In genomic region chr6:146630961-146631360, GRCm38 (mm10) we compare ENCODE assay signal across 9 mouse cellular contexts. TPM values are rescaled to one million over a fixed set of nuclear protein-coding genes. Genes with fewer than 3 reads are reported as not detected.
A peak's percentile ranks its signal among the peaks of the same experiment; 100 is the strongest.
DNase-seq lines count a peak whose midpoint lies in the region; ATAC-seq lines count a peak whose summit lies in the region.
"Had no signal": no experiment of that assay in that cellular context is flagged by ENCODE, and none has a peak within 500 bp of the region (broad histone marks: within the 10 kb centered on the region; RNA-seq: fewer than 3 reads in every experiment).

No protein-coding gene starts in this region.

- peak; percentile 65 to 68 for DNase-seq in kidney, adult 8-10 months
- DNase-seq in kidney, postnatal 10 days = no peak
- DNase-seq in adrenal gland, adult (ENCODE audit: inconsistent age in 2 of 2, low spot score in 1 of 2) = peak; percentile 78 to 89
- peak; percentile 41 to 73 for DNase-seq in kidney, postnatal 25 days
- no peak for DNase-seq in thymus, adult 18-20 months
- DNase-seq in testis, postnatal 10 days (ENCODE audit: low spot score) = no peak
- DNase-seq: midbrain, embryonic 14.5 days; thymus, postnatal 36 days had no signal

- peak; percentile 45 for ATAC-seq in megakaryocyte-erythroid progenitor cell, adult 5-6 weeks (replicated peaks; ENCODE audit: low FRiP score, low TSS enrichment, poor library complexity, severe bottlenecking)

RNA-seq across cellular contexts. Expression of gene Med21, which starts 11.4 kb away (rescaled TPM):
- 70.8 and 85.1 TPM in 2 replicates for total RNA-seq in megakaryocyte-erythroid progenitor cell, adult 5-6 weeks (2014; fragmentation: Nextera tagmentation)
- total RNA-seq in megakaryocyte-erythroid progenitor cell, adult 5-6 weeks (2017) = 83.8 and 89.7 TPM in 2 replicates

RNA-seq across cellular contexts. Expression of gene Tm7sf3, which starts 11.7 kb away (rescaled TPM):
- 47.6 and 57.4 TPM in 2 replicates for total RNA-seq in megakaryocyte-erythroid progenitor cell, adult 5-6 weeks (2014; fragmentation: Nextera tagmentation)
- total RNA-seq in megakaryocyte-erythroid progenitor cell, adult 5-6 weeks (2017) = 60.9 and 68.3 TPM in 2 replicates

RNA-seq across cellular contexts. Expression of gene Ints13, which starts 53.3 kb away (rescaled TPM):
- 119 and 125 TPM in 2 replicates for total RNA-seq in megakaryocyte-erythroid progenitor cell, adult 5-6 weeks (2014; fragmentation: Nextera tagmentation)
- 173 and 221 TPM in 2 replicates for total RNA-seq in megakaryocyte-erythroid progenitor cell, adult 5-6 weeks (2017)

RNA-seq across cellular contexts. Expression of gene Fgfr1op2, which starts 54.0 kb away (rescaled TPM):
- 127 and 129 TPM in 2 replicates for total RNA-seq in megakaryocyte-erythroid progenitor cell, adult 5-6 weeks (2014; fragmentation: Nextera tagmentation)
- 205 and 208 TPM in 2 replicates for total RNA-seq in megakaryocyte-erythroid progenitor cell, adult 5-6 weeks (2017)

Comparison
In these comparisons a context has a peak if more than half of its experiments do, and no peak if none do; other contexts are left out.
1. DNase-seq: peak in kidney, adult 8-10 months (2 of 2), adrenal gland, adult (2 of 2) and kidney, postnatal 25 days (2 of 2); none in kidney, postnatal 10 days (single experiment), thymus, adult 18-20 months (0 of 2) and testis, postnatal 10 days (single experiment).